Mouse (Mus musculus): Measurements from ENCODE around the gene Tff1. TPM values are rescaled to one million over a fixed set of nuclear protein-coding genes. Genes with fewer than 3 reads are reported as not detected.
A peak's percentile ranks its signal among the peaks of the same experiment; 100 is the strongest.

Tff1 gene
- not detected for total RNA-seq (2021)

DNA sequence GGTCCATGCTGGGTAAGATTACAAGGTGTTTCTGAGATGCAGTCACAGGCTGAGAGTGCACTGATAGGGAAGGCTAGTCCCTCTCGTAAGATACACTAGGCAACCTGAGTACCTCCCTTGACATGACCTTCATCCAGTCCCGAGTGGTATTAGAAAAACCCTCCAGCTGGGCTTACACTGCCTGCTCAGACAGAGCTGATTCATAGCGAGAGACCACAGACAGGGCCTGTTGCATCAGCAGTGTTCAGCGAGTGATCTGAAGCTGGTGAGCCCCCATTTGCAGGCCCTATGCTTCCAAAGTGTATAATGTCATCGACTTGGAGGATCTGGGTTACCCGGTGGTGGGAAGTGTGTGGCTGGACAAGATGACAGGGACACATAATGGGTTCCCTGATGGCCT lies at the start of gene Tff1:
Tff1 (minus strand) TSS at position 151 of the 400 bp plus-strand sequence.
- DNase-seq, result no peak
- intact Hi-C loops (cut with DNase I), result no loop called here

DNA sequence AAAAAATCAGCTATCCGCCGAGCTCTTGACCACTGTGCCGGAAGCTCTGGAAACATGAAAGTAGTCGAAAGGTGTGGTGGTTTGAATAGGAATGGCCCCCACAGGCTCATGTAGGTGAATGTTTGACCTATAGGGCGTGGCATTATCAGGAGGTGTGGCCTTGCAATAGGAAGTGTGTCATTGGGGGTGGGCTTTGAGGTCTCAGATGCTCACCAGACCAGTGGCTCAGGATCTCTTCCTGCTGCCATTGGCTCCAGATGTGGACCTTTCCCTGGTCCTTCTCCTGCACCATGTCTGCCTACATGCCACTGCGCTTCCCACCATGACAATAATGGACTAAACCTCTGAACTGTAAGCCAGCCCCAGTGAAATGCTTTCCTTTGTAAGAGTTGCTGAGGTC lies 46.8 kb upstream of the Tff1 start:
- DNase-seq, result no peak
- intact Hi-C loops (cut with DNase I), result no loop called here

DNA sequence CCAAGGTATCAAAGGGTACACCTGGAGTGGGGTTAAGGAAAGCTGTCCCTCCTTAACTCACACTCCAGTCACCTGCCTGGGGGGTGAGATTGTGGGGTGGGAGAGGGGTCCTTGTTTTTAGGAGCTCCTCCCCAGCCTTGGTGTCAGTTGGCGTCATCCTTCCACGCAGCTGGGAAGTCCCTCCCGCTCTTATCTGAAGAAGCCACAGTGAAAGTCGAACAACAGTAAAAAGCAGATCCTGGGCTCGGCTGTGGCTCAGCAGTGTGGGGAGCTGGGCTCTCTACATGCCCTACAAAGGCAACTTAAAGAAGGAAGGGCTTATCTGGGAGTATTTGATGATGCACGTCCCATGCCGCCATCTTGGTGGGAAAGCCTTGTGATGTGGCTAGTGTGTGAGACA lies 45.2 kb upstream of the Tff1 start:
- intact Hi-C loops (cut with DNase I), result no loop called here
- DNase-seq, result no peak

DNA sequence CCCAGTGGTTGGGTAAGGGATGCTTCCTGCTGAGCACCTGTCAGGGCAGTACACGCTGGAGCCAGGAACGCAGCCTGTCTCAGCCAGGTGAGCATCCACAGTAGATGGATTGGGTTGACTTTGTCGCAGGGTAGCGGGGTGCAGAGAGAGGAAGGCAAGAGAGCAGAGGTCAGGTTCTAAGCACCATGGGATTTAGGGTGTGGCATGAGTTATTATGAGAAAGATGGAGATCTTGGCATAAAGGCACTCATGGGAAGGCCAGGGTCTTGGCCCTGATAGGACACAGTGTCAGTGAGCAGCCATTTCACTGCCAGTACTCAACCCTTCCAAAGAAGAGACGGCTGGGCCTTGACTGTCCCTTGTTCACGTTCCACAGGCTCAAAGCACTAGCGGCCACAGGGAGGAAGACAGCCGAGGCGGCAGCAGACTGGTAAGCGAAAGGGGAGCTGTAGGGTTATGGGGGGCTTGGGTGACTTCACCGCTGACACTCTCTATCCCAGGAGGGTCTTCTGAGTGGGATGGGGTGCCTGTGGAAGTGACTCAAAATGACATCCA lies 44.4 kb upstream of the Tff1 start:
- intact Hi-C loops (cut with DNase I), result no loop called here

DNA sequence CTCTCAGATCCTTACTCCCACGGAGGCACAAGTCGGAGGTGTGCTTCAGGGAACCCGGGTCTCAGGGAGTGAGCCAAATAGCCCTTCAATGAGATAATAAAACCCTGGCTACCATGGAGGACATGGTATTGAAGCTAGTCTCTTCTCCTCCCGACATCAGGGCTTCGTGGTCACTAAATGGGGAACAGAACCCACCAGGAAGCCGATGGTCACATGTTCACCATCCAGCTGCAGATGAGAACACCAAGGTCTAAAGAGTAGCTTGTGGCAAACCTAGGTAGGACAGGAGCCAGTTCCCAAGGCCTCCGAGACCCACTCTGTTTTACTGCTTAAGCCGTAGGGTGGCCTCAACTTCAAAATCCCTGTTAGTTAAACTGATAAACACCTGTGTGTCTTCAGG lies 43.6 kb upstream of the Tff1 start:
- intact Hi-C loops (cut with DNase I), result no loop called here
- DNase-seq, result no peak

More for the DNA sequence above, 44.4 kb upstream of the Tff1 start:
- no peak for DNase-seq

DNA sequence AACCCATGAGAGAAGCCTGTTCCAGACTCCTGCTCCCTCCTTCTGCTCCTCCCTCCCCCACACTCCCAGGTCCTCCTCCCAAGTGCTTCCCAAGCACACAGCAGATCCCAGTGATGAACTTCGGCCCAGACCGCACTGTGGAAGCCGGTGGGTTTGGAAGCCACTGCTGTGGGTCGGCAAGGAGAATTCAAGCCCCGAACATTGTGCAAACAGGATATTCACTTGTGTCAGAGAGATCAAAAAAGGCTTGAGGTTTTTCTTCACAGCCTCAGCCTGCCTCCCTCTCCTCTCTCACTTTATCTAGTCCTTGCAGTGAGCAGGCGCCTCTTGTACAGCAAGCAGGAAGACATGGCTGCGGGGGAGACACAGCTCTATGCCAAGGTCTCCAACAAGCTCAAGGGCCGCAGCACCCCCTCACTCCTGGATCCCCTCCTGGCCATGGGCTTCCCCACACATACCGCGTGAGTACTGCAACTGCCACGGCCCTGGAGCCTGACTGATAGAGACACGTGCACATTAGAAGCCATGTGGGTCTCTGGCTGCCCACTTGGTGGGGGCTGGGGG lies 42.8 kb upstream of the Tff1 start, which contains the start of gene Ubash3a:
Ubash3a (plus strand) TSS at position 103 of the 564 bp plus-strand sequence.
- no peak for DNase-seq
- intact Hi-C loops (cut with DNase I), result no loop called here

DNA sequence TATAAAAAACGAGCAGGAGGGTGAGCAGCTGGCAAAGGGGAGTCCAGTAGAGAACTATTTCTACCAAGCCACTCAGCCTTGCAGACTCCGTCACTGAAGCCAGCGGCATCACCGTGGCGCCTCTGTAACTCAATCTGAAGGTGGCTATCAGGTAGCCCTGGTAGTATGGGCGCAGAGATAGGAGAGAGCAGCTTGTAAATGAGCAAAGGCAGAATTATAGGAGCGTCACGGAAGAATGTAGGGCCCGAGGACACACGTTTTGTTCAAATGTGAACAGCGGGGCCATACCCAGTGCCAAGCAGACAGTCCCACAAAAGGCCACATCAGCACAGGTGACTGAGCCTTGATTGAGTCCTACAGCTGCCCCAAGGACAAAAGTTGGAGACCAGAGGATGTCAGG lies 33.8 kb upstream of the Tff1 start, which contains the start of gene Tmprss3:
Tmprss3 (minus strand) TSS at position 101 of the 400 bp plus-strand sequence.
- intact Hi-C loops (cut with DNase I), result no loop called here

DNA sequence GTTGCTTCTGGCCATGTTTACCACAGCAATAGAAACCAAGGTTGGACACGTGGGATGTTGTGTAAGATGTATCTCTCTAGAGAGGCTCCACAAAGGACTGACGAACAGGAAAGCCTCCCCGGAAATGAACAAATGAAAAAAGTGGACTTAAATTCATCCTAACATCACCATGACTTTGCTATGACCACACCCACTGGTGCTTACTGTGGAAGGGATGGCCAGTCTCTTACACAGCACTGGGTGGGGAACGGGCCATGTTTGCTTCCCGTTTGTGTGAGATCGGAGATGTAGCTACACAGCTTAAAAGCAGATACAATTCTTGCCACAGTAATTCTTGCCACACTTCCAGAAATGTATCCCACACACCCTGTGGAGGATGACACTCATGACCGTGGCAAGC lies 31.2 kb upstream of the Tff1 start:
- intact Hi-C loops (cut with DNase I), result no loop called here
- DNase-seq, result no peak

More for the DNA sequence above, 33.8 kb upstream of the Tff1 start, which contains the start of gene Tmprss3:
- no peak for DNase-seq

DNA sequence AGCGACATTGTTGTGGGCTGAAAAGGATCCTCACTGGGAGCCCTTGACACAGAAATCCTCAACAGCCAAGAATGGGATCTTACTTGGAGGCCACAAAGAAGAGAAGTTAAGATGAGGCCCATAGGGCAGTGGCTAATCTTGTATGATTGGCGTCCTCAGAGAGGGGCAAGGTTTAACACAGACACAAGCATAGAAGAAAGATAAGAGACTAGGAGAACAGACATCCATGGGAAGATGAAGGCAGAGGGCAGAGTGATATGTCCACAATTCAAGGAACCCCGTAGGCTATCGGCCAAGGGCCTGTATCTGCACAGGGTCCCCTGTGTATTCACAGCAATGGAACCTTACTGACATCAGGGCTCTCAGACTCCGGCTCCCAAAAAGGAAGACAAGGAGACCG lies 30.1 kb upstream of the Tff1 start:
- intact Hi-C loops (cut with DNase I), result no loop called here
- DNase-seq, result no peak

DNA sequence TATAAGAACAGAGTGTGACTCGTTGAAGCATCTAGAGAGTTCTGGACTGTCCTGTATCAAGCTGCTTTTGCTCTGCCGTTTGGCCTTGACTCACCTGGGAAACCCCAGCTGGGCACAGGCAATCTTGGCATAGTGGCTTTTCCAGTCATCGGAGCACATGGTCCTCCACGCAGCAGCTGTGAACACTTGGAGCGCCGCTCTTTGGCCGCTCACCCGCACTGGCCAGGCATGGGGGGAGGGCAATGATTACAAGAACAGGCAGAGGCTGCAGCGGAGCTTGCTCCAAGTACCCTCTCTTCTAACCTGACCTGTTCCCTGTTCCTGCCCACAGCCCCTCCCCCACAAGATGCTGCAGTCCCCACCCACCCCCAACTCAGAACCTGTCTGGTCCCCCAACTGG lies 28.3 kb upstream of the Tff1 start:
- intact Hi-C loops (cut with DNase I), result no loop called here
- peak; percentile 38 for DNase-seq

DNA sequence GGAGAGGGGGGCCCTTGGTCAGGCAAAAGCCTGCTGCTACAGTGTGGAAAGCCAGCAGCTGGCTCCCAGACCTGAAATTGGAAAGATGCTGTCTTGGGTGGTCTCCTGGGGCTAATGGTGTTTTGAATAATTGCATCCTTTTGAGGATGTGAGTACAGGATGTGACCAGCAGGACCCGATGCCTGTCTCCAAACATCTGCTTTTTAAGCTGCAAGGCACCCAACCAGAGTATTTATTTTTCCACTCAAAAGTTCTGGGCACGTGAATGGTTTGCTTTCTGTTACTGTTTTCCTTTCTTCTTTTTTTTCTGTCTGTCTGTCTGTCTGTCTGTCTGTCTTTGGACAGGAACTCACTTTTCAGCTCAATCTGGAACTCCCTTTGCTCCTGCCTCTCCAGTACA lies 27.6 kb upstream of the Tff1 start:
- intact Hi-C loops (cut with DNase I), result no loop called here
- DNase-seq, result no peak

DNA sequence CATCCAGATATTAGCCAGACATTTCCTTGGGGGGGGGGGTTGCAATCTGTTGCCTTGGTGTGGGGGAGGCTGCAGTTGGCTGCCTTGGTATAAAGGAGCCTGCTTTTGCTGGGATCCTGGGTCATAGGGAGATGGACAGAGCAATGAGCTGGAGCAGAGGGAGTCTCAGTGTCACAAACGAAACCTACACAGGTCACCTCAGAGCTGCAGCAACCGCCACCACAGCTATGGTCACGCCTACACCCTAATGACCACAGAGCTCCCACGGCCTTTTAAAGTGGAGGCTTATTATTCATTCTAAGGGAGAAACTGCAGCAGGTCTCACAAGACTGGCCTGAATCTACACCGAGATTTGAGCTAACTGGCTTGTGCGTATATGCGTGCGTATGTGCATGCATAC lies 26.7 kb upstream of the Tff1 start:
- intact Hi-C loops (cut with DNase I), result no loop called here

DNA sequence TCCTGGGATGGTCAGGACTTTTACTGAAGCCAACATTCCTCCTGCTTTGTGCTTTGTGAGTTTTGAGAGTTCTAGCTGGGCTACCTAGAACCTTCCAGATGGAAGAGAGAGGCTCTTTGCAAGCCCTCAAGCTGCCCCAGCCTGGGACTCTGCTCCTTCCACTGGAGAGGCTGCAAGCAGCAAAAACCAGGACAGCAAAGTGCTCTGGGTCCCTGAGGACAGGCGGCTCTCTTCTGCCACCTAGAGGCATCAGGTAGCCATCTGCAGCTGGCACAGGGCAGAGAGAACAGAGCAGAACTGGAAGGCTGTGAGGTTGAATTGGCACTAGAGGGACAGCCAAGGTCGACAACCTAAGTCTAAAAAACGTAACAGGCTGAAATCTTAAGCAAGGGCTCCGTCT lies 22.3 kb upstream of the Tff1 start:
- DNase-seq, result peak; percentile 77
- intact Hi-C loops (cut with DNase I), result loop anchor here (5.0 kb wide), 1 partner anchor 175 kb away; no protein-coding TSS in a partner anchor

More for the DNA sequence above, 26.7 kb upstream of the Tff1 start:
- no peak for DNase-seq

DNA sequence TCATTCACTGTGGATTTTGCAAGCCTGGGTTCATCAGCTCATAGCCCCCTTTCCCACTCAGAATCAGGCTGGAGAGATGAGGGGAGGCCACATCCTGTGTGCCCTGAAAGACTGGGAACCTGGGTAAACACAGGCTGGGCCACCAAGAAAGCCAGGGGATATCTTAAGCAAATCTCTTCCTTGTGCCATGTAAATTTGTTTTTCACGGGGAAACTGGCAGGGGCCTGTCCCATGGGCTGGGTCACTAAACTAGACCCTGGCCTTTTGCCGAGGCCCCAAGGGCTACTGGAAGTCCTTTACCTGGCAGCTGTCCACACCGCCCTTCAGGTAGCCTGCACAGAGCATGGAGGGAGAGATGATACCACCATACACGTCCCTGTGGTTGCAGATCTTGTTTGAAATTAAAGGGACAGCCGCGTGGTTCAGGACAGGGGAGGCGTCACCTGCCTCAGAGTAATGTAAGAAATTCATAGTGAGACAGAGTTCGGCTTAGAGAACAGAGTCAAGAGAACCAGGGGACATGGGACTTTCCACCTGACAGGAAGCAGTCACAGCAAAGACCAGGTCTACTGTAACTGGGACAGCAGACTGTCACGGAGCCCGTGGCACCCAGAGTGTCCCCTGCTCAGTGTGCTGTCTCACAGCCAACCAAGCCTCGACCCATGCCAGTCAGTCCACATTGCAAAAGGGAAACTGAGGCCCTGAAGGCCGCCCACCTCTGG lies 19.4 kb upstream of the Tff1 start:
- DNase-seq, result no peak
- intact Hi-C loops (cut with DNase I), result no loop called here

DNA sequence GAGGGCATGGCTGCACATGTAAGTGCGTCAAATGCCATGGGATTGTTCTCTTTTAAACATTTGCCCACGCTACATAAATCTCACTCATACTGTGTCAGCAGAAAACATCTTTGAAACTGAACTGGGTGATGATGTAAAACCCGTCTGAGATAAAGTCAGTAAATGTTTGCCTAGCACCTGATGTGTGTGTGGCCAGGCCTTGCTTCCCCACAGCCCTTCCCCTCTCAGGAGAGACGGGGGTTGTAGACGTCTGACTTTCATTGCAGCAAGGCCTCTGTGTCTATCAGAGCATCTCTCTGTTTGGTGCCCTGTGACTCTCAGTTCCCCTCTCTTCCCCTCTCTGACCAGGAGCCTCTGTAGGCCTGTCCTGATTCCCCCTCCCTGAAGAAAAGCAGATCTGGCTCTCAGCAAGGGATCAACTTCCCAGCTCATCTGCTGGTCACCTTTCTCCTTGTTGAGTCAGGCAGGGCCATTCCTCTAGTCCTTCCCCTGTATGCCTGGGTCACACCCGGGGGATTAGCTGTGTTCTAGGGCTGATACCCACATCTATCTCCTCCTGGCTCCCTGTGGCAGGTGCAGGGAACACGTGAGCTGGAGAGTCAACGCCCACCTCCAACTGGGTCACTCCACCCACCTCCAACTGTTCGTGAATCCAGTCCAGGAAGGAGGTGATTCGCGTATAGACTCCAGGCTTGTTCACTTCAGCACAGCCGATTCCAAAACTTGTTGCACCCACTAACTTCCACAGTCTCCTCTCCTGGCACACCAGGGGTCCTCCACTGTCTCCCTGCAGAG lies 18.3 kb upstream of the Tff1 start:
- no peak for DNase-seq
- intact Hi-C loops (cut with DNase I), result no loop called here

DNA sequence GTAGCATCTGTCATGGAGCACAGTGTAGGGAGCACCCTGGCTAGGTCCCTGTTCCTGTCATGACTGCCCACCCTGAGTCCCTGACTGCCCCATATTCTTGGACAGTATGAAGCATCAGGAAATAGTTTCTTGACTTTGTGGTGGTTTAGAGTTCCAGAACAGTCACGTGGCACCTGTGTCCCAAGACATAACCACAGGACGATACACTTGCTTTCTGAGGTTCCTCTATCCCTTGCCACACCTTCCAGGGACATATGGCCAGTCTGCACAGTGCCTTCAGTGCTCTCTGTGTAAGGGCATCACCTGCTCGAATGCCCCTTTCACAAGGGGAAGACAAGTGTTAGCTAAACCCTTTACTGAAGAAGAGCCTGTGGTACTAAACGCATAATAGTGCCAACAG lies 16.4 kb upstream of the Tff1 start:
- intact Hi-C loops (cut with DNase I), result no loop called here
- DNase-seq, result no peak

DNA sequence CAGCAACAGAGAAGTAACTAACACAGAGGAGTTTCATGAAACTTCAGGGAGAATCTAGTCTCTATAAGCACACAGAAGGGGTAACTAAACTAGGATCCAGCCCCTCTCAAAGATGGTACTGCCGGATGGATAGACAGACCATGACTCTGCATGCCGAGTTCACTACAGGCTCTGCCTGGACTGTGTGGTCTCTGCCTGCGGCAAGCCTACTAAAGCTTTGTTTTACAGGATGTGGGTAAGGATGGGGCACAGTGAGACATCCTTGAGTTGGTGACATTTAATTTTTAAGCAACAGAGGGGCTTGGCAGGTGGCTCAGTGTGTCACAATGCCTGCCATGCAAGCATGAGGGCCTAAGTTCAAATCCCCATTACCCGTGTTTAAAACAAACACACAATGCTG lies 11.2 kb upstream of the Tff1 start:
- intact Hi-C loops (cut with DNase I), result no loop called here
- no peak for DNase-seq

DNA sequence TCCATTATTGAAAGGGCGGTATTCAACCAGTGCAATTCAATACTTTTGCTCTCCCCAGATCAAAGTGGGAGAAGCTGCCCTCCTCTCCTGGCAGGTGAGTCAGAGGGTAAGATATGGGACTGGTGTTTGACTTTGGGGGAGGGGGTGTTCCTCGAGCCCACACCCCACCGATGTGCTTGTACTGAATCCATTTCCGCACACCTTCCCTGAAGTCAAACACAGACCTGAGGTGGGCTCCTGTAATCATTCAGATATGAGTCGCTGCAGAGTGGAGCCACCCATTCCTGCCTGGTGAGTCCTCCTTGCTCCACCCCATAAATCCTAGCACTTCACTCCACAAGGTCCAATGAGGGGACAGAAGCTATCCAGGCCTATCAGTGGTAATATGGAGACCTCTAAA lies 4.7 kb upstream of the Tff1 start:
- intact Hi-C loops (cut with DNase I), result no loop called here
- no peak for DNase-seq

DNA sequence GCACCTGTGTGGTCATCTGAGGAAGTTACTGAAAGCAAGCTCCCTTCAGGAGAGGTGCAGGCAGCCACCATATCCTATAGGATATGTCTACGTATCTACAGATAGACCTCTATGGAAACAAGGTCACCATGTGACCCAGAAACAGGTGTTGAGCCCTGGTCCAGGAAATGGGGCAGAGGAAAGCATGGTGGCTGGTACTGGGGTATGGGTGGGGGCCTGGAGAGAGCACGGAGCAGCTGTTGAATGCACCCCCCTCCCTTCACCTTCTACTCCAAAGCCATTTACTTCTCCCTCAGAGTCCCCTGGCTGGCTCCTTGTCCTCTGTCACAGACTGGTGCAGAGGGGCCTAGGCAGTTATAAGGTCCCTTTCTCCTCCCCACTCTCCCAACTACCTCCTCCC lies 1.3 kb downstream of the Tff1 start:
- intact Hi-C loops (cut with DNase I), result no loop called here

DNA sequence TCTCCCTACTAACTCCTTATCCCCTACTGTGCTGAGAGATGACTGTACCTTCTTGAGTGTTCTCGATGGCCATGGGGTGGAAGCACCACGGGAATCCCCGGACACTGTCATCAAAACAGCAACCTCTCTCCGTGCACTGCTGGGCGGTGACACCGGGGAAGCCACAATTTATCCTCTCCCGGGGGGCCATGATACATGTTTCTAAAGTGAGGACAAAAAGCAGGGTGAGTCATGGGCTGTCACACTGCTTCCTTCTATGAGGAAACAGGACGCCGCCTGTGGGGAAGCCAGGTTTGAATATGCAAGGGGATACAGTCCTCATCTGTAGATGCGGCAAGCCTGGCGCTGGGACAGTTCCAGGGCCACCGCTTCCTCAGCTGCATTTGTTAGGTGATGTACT lies 2.5 kb downstream of the Tff1 start:
- DNase-seq, result no peak
- intact Hi-C loops (cut with DNase I), result no loop called here

More for the DNA sequence above, 1.3 kb downstream of the Tff1 start:
- DNase-seq, result no peak

DNA sequence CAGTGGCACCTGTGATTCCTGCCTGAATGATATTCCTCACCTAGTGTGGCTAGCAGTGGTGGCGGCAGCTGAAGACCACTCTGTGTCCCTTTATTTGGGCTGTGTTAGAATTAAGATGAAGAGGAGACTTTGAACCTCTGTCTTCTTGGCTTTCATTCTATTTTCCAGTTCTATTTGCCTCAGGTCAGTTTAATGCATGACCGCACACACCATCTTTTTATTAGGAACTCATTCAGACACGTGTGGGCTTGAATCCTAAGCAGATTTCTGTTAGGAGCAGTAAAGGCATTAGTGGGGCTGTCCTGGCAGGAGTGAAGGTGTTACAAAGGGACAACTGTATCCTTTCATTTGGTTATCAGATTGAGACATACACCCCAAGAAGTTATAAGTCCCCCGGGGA lies 4.8 kb downstream of the Tff1 start:
- intact Hi-C loops (cut with DNase I), result no loop called here
- DNase-seq, result no peak
